In genomic region chr2:178629756-178630155, GRCm38 (mm10) we compare ENCODE assay signal across 8 mouse cellular contexts.
DNase-seq lines count a peak whose midpoint lies in the region; ATAC-seq and TF ChIP-seq lines count a peak whose summit lies in the region.

No protein-coding gene starts in this region.

- H3K27ac ChIP-seq in MEL (ENCODE audit: control insufficient read depth, low read depth, low read length), result no peak overlapping the region
- no peak overlapping the region for H3K27ac ChIP-seq in heart, postnatal 0 days (ENCODE audit: low read depth)
- no peak overlapping the region for H3K27ac ChIP-seq in layer of hippocampus, adult 2 months

- TF ChIP-seq POLR2A in MEL (IDR thresholded peaks at IDR 0.05; ENCODE audit: control insufficient read depth in 1 of 2, insufficient read depth in 1 of 2, low read depth in 1 of 2, low read length in 2 of 2, poor library complexity in 1 of 2), result no peak

- H3K27me3 ChIP-seq in MEL (ENCODE audit: control insufficient read depth in 1 of 2, insufficient read depth in 2 of 2, low read length in 2 of 2), result no peaks in the 10 kb centered on the region
- H3K27me3 ChIP-seq in heart, postnatal 0 days (ENCODE audit: control insufficient read depth, insufficient read depth, low read length), result 0 out of 2 replicates have a peak, but pooled peaks cover 5% of the 10 kb centered on the region

- H3K79me2 ChIP-seq in MEL (ENCODE audit: control insufficient read depth, insufficient read depth, low read length, poor library complexity), result no peaks in the 10 kb centered on the region

- peak; percentile 8 for DNase-seq in CD4-positive helper T cell, adult 2 months (ENCODE audit: low read depth, low spot score)
- no peak for DNase-seq in MEL (ENCODE audit: low read depth, low spot score)
- DNase-seq in embryo, embryonic 10 days (ENCODE audit: low spot score), result peak; percentile 79
- DNase-seq in heart, postnatal 0 days (ENCODE audit: low spot score), result no peak
- DNase-seq in layer of hippocampus, adult 2 months (ENCODE audit: low spot score in 2 of 2), result peak; percentile 15 to 70
- DNase-seq in lung, postnatal 10 days, result peak; percentile 52
- DNase-seq in retina, postnatal 7 days (ENCODE audit: low read depth, low spot score), result peak; percentile 28

- H3K9ac ChIP-seq in MEL (ENCODE audit: control insufficient read depth, low read depth, low read length, poor library complexity, severe bottlenecking), result no peak overlapping the region
- H3K9ac ChIP-seq in heart, postnatal 0 days (replicated peaks; ENCODE audit: low read depth, low read length), result no peak overlapping the region

- H3K9me3 ChIP-seq in MEL (replicated peaks; ENCODE audit: insufficient read depth, low read length), result no peaks in the 10 kb centered on the region
- no peaks in the 10 kb centered on the region for H3K9me3 ChIP-seq in heart, postnatal 0 days (replicated peaks; ENCODE audit: control insufficient read depth, low read length)

- no peak overlapping the region for H3K4me2 ChIP-seq in heart, postnatal 0 days (ENCODE audit: low read depth, low read length)

- H3K4me3 ChIP-seq in MEL (ENCODE audit: control insufficient read depth in 1 of 2, insufficient read depth in 1 of 2, low read depth in 2 of 2, low read length in 2 of 2), result no peak overlapping the region
- H3K4me3 ChIP-seq in heart, postnatal 0 days (ENCODE audit: low read depth, low read length), result no peak overlapping the region
- no peak overlapping the region for H3K4me3 ChIP-seq in layer of hippocampus, adult 2 months

- H3K4me1 ChIP-seq in MEL (ENCODE audit: control insufficient read depth in 1 of 2, insufficient read depth in 2 of 2, low read length in 2 of 2), result no peaks in the 10 kb centered on the region
- H3K4me1 ChIP-seq in heart, postnatal 0 days (ENCODE audit: control insufficient read depth, insufficient read depth), result no peaks in the 10 kb centered on the region

- TF ChIP-seq RAD21 in MEL (IDR thresholded peaks at IDR 0.05; ENCODE audit: low read depth, low read length), result no peak; the same call in 1 of the 2 replicates

- ATAC-seq in heart, postnatal 0 days (ENCODE audit: insufficient read depth, low read depth), result no peak
- no peak for ATAC-seq in erythroid progenitor cell, adult 5-6 weeks (replicated peaks; ENCODE audit: low FRiP score, poor library complexity, severe bottlenecking)

- WGBS in heart, postnatal 0 days, result 27% methylated on average over 7 of the region's 7 CpGs

- H3K36me3 ChIP-seq in MEL (ENCODE audit: control insufficient read depth in 1 of 2, insufficient read depth in 2 of 2, low read length in 2 of 2), result no peaks in the 10 kb centered on the region
- H3K36me3 ChIP-seq in heart, postnatal 0 days (replicated peaks; ENCODE audit: control insufficient read depth, insufficient read depth, low read length), result no peaks in the 10 kb centered on the region

- no peak for TF ChIP-seq EP300 in MEL (IDR thresholded peaks at IDR 0.05; ENCODE audit: low read depth in 1 of 2, low read length in 2 of 2)
- TF ChIP-seq EP300 in heart, postnatal 0 days (IDR thresholded peaks at IDR 0.05; ENCODE audit: low read depth), result no peak

- peak in 2 of 3 experiments; percentile 27 to 32; a peak in 4 of 6 replicates for TF ChIP-seq CTCF in MEL (IDR thresholded peaks at IDR 0.05 in 2 of 3, conservative IDR thresholded peaks at IDR 0.05 in 1 of 3; ENCODE audit: control insufficient read depth in 1 of 3, insufficient read depth in 1 of 3, low read depth in 2 of 3, low read length in 3 of 3, poor library complexity in 1 of 3, severe bottlenecking in 1 of 3)
- TF ChIP-seq CTCF in heart, postnatal 0 days (IDR thresholded peaks at IDR 0.05; ENCODE audit: low read depth), result peak; percentile 76
- TF ChIP-seq CTCF in layer of hippocampus, adult 2 months (conservative IDR thresholded peaks at IDR 0.05), result peak; percentile 98; the same call in 1 of the 2 replicates

TF ChIP-seq in MEL, 35 proteins besides CTCF, POLR2A, EP300 and RAD21:
- TF ChIP-seq NELFE (IDR thresholded peaks at IDR 0.05; ENCODE audit: low read depth, low read length) (no peak), TAL1 (IDR thresholded peaks at IDR 0.05; ENCODE audit: low read length) (no peak), MAZ (IDR thresholded peaks at IDR 0.05; ENCODE audit: low read depth, low read length) (no peak), SMC3 (IDR thresholded peaks at IDR 0.05; ENCODE audit: low read depth, low read length) (no peak), MYC (IDR thresholded peaks at IDR 0.05; ENCODE audit: low read depth, low read length) (no peak), USF2 (IDR thresholded peaks at IDR 0.05; ENCODE audit: borderline replicate concordance in 1 of 2, insufficient read depth in 1 of 2, low read depth in 1 of 2, low read length in 2 of 2) (no peak), ZNF384 (IDR thresholded peaks at IDR 0.05; ENCODE audit: low read depth, low read length) (no peak), HCFC1 (IDR thresholded peaks at IDR 0.05; ENCODE audit: low read depth, low read length) (no peak), POLR2AphosphoS5 (IDR thresholded peaks at IDR 0.05; ENCODE audit: borderline replicate concordance, low read depth, low read length) (no peak), TBP (IDR thresholded peaks at IDR 0.05; ENCODE audit: low read depth, low read length) (no peak), ZC3H11A (IDR thresholded peaks at IDR 0.05; ENCODE audit: low read depth, low read length) (no peak), ZMIZ1 (IDR thresholded peaks at IDR 0.05; ENCODE audit: low read depth, low read length) (no peak), CHD1 (IDR thresholded peaks at IDR 0.05; ENCODE audit: low read depth, low read length) (no peak), ETS1 (IDR thresholded peaks at IDR 0.05; ENCODE audit: low read depth, low read length) (no peak)

Comparison
In these comparisons a context has a peak if more than half of its experiments do, and no peak if none do; other contexts are left out.
1. DNase-seq: peak in CD4-positive helper T cell, adult 2 months (single experiment), embryo, embryonic 10 days (single experiment), layer of hippocampus, adult 2 months (2 of 2), lung, postnatal 10 days (single experiment) and retina, postnatal 7 days (single experiment); none in MEL (single experiment) and heart, postnatal 0 days (single experiment).
2. CTCF ChIP-seq: peak in every context shown above with its lines; median percentile 98 in layer of hippocampus, adult 2 months; 76 in heart, postnatal 0 days; 30 in MEL.